Mouse (Mus musculus) layer of hippocampus, adult 8-10 months (tissue): ENCODE data around the gene Cdk2ap2. TPM values are rescaled to one million over a fixed set of nuclear protein-coding genes. Genes with fewer than 3 reads are reported as not detected.
"Not testable (repeated sequence)": the region's sequence is repeated elsewhere in the genome, so short reads cannot be mapped to it uniquely, and the experiment has no call there.

Experiments used
- DNase-seq, 2 experiments: peaks; one replicate each; pipeline ENCODE4 v3.0.0; 2022; ENCODE audit warnings: low spot score in 2 of 2
- total RNA-seq, 4 experiments: library from RNA; stranded (reverse); gene quantifications; 2 replicates each; pipeline ENCODE4 v1.2.4; 2022

The Cdk2ap2 gene
- 10 to 100 TPM; 27.6 to 38.9 (median 31.5) TPM for total RNA-seq

DNA sequence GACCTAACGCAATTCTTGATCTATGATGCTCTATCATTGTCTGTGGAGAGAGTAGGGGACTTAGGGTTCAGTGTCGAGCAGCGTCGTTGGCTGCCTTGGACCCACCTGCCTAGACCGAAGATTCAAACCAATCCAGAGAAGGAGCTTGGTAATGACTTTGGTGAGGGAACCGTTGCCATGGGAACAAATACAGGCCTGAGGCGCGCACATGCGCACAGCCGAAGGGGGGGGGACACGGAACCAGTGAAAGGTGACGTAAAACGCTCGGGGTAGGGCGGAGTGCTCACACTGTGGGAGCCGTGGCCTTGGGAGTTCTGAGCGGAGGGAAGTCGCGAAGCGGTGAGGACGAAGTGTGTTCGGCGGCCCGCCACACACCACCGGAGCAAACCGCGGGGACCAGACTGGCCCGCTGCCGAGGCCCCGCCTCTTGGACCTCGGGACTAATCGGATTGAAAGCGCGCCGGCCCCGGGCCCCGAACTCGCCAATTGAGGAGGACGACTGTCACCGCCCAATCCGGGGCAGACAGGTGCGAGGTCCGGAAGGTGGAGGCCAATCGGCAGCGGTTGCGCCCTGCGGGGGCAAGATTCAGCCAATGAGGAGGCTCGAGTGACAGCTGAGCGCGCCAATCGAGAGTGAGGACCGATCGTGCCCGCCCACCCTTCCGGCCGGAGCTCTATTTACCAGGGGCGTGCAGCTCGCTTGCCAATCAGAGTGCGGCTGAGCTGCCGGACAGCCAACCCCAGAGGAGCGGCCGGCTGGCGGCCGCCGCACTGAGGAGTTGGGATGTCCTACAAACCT is at the start of gene Cdk2ap2:
Gene Cdk2ap2 (plus strand): TSS at position 541 of the 799 bp plus-strand sequence.
- DNase-seq, result peak; percentile 100

DNA sequence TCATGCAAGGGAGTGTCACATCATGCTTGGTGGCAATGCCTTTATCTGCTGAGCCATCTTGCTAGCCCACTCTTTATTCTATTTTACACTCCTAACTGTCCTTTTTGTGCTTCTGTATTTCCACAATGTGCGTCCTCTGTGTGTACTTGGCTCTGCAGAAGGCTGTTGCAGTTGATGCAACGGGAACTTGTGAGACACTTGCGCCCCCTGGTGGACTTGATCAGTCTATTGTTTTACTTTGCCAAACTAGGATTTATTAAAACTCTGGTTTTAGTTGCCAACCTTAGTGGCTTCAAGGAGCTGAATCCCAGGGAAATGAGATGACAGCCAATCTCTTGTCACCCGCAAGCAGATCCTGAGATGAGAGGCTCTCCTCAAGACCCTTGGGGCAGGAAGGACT is 49.1 kb upstream of the Cdk2ap2 start:
- peak in 1 of 2 experiments; percentile 73 for DNase-seq

DNA sequence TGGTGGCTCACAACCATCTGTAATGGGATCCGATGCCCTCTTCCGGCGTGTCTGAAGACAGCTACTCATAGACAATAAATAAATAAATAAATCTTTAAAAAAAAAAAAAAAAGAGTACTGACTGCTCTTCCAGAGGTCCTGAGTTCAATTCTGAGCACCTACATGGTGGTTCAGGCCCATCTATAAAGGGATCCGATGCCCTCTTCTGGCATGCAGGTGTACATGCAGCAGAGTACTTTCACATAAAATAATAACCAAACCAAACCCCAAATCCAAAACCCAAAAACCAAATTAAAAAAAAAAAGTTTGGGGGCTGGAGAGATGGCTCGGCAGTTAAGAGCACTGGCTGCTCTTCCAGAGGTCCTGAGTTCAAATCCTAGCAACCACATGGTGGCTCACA is 47.9 kb upstream of the Cdk2ap2 start:
- DNase-seq, result not testable (repeated sequence)

DNA sequence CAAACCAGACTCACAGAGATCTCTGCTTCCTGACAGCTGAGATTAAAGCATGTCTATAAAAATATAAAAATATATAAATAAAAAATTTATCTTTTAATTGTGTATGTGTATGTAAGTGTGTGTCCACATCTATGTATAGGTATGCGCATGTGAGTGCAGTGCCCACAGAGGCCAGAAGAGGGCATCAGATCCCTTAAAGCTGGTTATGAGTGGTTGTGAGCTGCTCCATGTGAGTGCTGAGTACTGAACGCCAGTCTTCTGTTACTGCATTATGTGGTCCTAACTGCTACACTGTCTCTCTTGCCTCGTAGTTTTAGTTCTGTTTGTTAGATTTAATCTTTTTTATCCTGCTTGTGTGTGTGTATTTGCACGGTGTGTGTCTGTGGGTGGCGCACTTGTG is 46.0 kb upstream of the Cdk2ap2 start:
- no peak for DNase-seq

DNA sequence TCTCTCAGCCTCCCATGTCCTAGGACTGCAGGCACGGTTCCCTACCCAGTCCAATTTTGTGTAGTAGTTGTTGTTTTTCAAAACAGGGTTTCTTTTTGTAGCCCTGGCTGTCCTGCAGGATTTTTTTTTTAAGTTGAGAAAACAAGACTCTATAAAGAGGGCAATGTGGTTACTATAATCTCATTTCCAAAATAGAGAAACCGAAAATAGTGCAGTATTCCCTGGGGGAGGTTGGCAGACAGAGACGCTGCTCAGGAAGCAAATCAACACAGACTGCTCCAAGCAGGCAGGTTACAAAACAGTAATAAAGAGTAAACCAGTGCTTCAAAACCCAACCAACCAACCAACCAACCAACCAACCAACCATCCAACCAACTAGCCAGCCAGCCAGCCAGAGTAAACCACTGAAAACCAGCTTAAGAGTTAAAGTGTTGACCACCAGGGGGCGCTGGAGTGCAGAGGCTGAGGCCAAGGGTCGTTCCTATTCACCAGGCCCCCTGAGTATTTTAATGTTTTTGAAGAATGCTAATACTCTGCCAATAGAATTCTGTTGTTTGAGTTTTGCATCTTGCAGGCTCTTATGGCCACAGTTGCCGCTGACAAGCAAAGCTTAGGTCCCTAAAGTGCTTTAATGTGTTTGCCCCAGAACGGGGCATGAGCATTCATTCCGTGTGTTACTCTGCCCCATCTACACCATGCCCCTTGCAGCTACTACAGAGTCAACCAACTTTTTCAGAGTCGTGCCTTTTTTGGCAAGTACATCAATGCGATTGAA is 45.1 kb upstream of the Cdk2ap2 start:
- DNase-seq, result peak in 1 of 2 experiments; percentile 46

DNA sequence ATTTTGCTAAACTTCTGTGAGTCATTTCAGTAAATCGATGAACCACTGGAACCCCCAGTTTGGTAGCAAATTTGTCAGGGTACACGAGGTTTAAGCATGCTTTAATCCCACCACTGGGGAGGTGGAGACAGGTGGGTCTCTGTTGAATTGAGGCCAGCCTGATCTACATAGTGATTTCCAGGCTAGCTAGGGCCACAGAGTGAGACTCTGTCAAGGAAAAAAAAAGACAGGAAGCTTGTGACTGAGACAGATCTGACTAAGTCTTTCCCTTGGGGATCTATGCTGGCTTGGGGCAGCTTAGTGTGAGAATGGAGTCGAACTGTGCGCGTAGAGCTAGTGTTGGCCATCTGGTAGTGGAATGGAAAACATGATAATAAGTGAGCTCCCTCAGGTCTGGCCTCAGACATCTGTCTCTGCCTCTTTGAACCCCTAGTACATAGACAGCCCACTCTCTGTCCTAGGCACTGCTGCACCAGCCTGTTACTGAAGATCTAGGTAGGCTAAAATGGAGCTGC is 44.4 kb upstream of the Cdk2ap2 start:
- no peak for DNase-seq

DNA sequence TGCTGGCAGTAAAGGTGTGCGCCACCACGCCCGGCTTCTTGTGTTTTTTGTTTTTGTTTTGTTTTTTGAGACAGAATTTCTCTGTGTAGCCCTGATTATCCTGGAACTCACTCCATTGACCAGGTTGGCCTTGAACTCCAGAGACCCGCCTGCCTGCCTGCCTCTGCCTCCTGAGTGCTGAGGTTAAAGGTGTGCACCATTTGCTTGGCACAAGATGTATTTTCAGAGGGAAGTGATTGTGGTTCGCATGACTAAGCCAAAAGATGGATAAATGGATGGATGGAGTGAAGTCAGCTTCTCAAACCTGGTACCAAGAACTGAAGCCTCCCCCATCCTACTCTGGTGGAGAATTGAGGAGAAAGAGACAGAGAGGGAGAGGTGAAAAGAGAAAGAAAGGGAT is 42.4 kb upstream of the Cdk2ap2 start:
- DNase-seq, result no peak

DNA sequence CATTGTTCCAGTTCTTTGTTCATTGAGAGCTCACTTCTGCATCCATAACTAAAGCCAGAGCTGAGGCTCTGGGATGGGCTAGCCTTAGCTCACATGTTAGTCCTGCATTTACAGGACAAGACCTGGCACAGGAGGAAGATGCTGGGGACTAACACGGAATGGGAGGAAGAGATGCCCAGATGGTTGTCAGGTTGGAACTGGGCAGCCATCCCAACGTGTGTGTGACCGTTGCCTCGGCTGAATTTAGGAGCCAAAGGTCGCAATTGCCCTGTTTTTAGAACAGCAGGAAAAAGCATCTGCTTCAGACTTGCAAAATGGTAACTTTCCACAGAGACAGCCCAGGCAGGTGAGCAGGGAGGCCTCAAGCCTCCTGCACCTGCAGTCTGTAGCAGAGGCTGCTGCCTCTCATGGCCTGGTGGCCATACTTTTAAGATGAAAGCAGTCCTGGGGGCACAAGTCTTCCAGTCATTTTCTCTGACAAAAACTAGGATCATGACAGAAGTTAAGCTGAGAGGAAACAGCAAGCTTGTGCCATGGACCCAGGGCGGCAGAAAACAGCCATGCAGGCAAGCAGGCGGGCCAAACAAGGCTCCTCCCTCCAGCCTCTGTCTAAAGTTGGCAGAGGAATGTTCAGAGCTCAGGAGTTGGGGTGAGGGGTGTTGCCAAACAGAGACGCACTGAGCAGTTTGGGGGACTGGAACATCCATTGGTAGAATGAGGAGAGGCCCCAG is 41.6 kb upstream of the Cdk2ap2 start:
- no peak for DNase-seq

DNA sequence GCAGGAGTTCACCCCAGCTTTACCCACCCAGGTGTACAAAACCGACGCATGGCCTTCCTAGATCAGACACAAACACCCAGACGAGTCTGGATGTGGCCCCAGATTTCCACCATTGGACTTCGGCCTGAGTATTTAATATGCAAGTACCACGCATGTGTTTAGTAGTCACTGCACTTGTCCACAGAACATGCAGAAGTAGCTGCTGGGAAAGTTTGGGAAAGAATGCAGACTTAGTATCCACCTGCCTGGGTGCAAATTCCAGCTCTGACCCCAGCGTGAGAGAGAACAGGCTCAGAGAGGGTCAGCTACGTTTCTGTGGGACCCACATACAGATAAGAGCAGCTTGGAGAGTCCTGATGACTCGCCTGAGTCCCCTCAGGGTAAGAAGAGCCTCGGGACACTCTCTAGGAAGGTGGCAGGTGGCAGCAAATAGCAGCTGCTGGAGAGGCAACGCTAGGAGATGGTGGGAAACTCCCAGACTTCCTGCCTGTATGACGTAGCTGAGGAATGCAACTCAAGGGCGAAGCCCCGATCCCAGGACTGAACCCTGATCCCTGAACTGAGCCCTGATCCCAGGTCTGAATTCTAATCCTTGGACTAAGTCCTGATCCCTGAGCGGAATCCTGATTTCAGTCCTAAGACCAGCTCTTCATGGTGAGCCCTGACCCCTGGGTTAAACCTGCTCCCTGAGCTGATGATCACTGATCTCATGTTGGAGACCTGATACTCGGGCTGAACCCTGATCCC is 40.9 kb upstream of the Cdk2ap2 start:
- DNase-seq, result no peak

DNA sequence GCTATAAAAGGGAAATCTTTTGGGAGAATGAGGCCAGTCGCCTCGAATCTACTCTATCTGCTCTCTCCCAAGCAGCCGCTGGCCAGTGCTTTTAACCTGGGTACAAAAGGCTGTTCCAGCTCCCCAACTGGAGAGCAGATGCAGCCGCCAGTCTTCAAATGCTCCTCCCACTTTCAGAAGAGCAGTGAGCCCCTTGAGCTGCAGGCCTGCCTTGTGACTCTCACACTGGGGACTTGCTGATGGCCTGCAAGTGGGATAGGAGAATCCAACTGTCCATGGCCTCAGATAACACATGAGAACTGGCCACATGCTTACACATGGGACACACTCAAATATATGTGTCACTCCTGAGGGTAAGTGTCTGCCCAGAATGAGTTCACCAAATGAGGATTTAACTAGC is 40.3 kb upstream of the Cdk2ap2 start:
- DNase-seq, result no peak

DNA sequence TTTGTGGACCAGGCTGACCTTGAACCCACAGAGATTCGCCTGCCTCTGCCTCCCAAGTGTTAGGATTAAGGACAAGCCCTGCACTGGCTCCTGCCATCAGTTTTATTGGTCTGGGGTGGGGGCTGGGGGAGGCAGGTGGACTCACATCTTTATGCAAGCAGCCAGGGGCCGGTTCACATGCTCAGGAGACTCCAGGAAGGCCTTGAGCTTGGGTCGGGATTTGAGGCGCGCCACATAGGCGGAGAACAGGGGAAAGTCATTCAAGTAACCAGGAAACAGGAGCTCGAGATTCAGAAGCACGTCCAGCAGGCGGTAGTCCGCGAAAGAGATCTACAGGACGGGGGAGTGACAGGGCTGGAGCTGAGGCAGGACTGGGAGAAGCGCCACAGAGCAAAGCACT is 39.6 kb upstream of the Cdk2ap2 start:
- DNase-seq, result no peak

DNA sequence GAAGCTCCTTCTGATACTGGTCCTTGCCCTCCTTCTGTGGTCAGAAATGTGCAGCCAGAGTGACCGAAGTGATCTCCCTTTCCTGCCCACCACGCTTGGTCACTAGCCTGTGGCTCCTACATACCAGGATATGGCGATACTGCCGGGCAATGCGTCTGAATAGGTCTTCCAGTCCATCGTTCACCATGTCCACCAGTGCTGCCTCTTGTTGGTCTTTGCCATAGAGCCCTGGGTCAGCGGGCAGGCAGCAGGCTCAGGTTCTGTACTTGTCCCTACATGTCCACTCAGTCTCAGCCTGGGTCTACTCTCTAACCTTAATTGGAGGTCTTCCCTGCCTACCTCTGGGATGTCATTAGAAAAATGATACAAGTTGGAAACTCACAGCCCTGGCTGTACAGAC is 39.0 kb upstream of the Cdk2ap2 start:
- DNase-seq, result no peak

DNA sequence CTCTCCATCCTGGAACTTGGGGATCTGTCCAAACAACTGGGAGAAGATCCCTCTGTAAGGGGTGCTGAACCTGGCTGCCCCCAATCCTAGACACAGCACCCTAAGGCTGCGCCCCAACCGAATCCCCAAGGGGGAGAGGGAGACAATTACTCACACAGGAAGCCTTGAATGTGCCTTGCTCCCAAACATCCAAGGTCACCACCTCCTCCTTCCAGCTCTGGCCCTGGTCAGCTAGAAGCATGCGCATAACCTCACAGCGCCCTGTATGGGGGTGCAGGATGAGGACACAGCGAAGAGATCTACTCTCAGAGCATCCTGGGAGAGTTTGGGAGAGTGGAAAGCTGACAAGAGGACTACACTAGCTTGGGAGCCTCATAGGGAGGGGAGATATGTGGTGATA is 38.4 kb upstream of the Cdk2ap2 start:
- no peak for DNase-seq

DNA sequence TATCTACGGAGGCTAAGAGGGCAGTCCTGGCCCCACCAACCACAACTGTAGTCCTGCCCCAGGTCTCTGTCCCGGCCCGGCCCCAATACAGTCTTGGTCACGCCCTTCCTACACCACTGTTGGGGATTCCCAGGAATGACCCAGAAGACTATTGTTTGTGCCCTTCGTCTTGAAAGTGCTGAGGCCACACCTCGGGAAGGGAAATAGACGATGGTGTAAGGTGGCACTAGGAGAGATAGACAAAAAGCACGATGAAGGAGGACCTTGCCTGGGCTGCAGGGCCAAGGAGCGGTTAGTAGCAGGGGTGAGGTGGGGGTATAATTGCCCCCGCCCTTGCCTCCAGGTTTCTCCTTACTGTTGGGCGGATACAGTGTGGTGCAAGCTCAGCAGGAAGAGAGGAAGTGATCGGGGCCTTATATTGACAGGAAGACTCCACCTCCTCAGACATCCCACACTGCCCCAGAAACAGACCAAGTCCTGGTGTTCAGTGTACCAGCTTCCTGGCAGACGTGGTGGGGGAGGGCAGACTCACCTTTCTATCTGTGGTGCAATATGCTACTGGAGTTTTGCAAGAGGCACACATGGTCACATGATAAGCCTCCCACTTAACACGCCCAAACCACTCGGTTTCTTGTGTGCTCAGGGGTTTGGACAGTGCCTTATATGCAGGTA is 37.8 kb upstream of the Cdk2ap2 start, which contains the start of gene Gstp3:
Gene Gstp3 (minus strand): TSS at position 501 of the 672 bp plus-strand sequence.
- no peak for DNase-seq

DNA sequence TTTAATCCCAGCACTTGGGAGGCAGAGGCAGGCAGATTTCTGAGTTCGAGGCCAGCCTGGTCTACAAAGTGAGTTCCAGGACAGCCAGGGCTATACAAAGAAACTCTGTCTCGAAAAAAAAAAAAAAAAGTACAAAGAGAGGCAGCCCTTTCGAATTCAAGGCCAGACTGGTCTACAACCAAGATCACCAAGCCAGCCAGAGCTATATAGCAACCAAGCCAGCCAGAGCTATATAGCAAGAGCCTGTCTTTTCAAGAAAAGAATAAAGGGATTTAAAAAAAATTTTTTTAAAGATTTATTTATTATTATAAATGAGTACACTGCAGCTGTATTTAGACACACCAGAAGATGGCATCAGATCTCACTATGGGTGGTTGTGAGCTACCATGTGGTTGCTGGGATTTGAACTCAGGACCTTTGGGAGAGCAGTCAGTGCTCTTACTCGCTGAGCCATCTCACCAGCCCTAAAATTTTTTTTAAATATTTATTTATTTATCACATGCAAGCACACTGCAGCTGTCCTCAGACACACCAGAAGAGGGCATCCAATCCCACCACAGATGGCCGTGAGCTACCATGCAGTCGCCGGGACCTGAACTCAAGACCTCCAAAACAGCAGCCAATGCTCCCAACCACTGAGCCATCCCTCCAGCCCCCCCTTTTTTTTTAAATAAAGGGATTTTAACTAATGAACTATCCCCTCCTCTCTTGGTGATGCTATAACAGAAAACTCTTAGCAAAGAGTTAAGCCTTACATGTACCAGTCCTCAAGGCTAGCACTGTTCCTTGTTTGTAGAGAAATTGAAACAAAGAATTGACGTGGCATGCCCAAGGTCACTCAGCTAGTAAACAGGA is 36.7 kb upstream of the Cdk2ap2 start:
- not testable (repeated sequence) for DNase-seq

DNA sequence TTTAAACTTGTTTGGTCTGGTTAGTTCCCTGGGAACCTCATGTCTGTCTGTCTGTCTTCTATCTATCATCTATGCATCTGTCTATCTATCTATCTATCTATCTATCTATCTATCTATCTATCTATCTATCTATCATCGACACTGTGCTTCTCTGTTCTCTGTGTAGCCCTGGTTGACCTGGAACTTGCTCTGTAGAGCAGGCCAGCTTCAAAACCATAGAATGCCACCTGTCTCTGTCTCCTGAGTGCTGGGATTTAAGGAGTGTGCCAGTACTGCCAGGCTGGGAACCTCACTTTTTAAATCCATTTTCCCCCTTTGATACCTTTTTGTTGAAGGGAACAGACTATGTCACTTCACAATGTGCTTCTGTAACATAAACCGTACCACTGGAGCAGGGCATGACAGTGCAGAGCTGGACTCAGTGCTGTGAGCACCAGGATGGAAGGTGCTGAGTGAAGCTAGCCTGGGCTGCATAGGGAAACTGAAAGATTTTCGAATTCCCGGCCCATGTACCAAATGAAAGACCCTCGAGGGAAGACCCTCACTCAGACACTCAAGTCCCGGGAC is 36.0 kb upstream of the Cdk2ap2 start:
- DNase-seq, result no peak

DNA sequence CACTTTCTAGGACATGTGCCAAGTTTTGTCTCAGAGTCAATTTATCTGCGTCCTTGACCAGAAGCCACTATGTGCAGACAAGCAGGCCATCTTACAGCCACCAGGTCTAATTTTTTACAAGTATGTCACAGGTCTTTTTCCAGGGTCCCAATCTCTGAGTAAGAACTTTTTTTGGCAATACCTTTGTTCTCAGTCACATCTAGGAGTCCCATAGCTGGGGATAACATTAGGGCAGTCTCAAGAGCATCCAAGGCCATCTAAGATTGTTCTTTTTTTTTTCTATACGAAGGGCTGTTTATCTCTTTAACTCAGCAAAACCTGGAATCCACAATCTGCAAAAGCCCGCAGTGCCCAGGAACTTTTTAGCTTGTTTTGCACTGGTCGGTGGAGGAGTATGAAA is 33.6 kb upstream of the Cdk2ap2 start:
- DNase-seq, result not testable (repeated sequence)

DNA sequence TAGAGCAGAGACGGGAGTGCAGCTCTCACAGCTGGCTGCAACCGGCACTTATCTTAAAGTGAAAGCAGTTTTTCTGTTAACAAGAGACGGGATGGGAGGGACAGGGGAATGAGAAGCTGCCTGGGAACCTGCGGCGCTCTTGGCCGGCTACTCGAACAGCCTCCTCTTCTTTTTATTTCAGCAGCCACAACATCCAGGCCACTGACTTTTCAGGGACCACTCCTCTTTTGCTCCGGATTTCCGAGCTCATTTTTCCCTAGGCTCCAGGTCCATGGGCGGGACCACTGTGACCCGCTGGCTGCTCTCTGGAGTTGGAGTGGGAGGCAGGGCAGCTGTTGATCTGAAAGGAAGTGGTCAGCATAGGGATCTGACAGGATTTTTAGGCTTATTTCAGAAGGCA is 32.5 kb upstream of the Cdk2ap2 start:
- DNase-seq, result not testable (repeated sequence)

DNA sequence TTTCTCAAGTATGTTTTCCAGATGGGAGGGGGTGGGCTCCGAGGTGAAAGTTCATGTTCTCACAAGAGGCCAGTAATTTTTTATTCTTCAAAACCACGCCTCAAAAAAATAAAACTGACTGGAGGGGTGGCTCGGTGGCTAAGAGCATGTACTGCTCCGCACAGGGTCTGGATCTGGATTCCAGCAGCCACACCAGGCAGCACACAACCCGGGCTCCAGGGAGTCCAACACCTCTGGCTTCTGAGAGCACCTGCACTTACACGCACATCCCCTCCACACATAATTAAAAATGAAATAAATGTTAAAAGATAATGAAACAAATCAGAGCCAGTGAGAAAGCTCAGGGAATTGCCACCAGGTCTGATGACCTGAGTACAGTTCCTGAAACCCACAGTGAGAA is 30.7 kb upstream of the Cdk2ap2 start:
- no peak for DNase-seq
